Mouse (Mus musculus) liver, postnatal 0 days (tissue): ENCODE data around the gene Tsku. TPM values are rescaled to one million over a fixed set of nuclear protein-coding genes. Genes with fewer than 3 reads are reported as not detected.

ENCODE experiments used
- ATAC-seq: fragments of 200-750 bp; cut with Nextera tagmentation; 2 replicates; pipeline ENCODE4 v1.8.0; 2017; ENCODE audit warnings: mild to moderate bottlenecking, moderate library complexity
- DNase-seq: peaks from one replicate; pipeline ENCODE4 v3.0.0-alpha.2; 2016
- H3K27ac ChIP-seq: fragments of 300-500 bp; sonication (generic); 2 replicates; pipeline ENCODE4 v1.5.1; 2014; ENCODE audit warnings: antibody characterized with exemption, moderate library complexity, mild to moderate bottlenecking, low read depth
- H3K27me3 ChIP-seq: fragments of 300-500 bp; sonication (generic); 2 replicates; pipeline ENCODE4 v1.6.1; 2014; ENCODE audit warnings: low read length, control low read depth, mixed read lengths; ENCODE audit not compliant: insufficient read depth
- H3K36me3 ChIP-seq: fragments of 300-500 bp; sonication (generic); replicated peaks from 2 replicates; pipeline ENCODE4 v1.6.1; 2014; ENCODE audit warnings: mild to moderate bottlenecking, control low read depth, low read length, moderate library complexity, mixed read lengths; ENCODE audit not compliant: insufficient read depth
- H3K4me1 ChIP-seq: fragments of 300-500 bp; sonication (generic); 2 replicates; pipeline ENCODE4 v1.6.1; 2014; ENCODE audit warnings: antibody characterized with exemption, mild to moderate bottlenecking, control low read depth; ENCODE audit not compliant: insufficient read depth
- H3K4me2 ChIP-seq: fragments of 300-500 bp; sonication (generic); 2 replicates; pipeline ENCODE4 v1.6.1; 2014; ENCODE audit warnings: low read depth, mild to moderate bottlenecking, low read length, moderate library complexity, mixed read lengths
- H3K4me3 ChIP-seq: fragments of 300-500 bp; sonication (generic); 2 replicates; pipeline ENCODE4 v1.5.1; 2014; ENCODE audit warnings: low read depth, low read length
- H3K9ac ChIP-seq: fragments of 300-500 bp; sonication (generic); replicated peaks from 2 replicates; pipeline ENCODE4 v1.6.1; 2014; ENCODE audit warnings: mild to moderate bottlenecking, moderate library complexity
- H3K9me3 ChIP-seq: fragments of 300-500 bp; sonication (generic); 2 replicates; pipeline ENCODE4 v1.6.1; 2016; ENCODE audit warnings: mild to moderate bottlenecking, control low read depth, low read length, mixed read lengths
- CTCF ChIP-seq: sonication (generic); IDR thresholded peaks from 2 replicates; pipeline ENCODE4 v1.5.1; 2016; ENCODE audit warnings: antibody characterized with exemption, low read depth
- EP300 ChIP-seq: IDR thresholded peaks from 2 replicates; pipeline ENCODE4 v1.6.1; 2016; ENCODE audit warnings: antibody characterized with exemption, low read depth, mild to moderate bottlenecking
- WGBS: fragments of 180-500 bp; shearing (Covaris S2); extraction: QIAGEN DNeasy Blood & Tissue Kit; methylation state at CpG from one replicate; pipeline ENCODE4 v1.1.7; 2014; ENCODE audit not compliant: insufficient replicate concordance; 5-methylcytosine and 5-hydroxymethylcytosine counted together
- polyA plus RNA-seq: library from polyadenylated mRNA; unstranded; fragments of >200 nt; fragmentation: Nextera tagmentation; extraction: Ambion mirVana; gene quantifications from 2 replicates; pipeline ENCODE4 v1.2.1, GENCODE M21; 2015

Gene Tsku
- polyA plus RNA-seq, 1 experiment from 2014 or later = 18.9 TPM

GRCm38 (mm10) chr7:98369762-98370369, 8.7 kb upstream of the Tsku start:
- DNase-seq (no peak), ATAC-seq (no peak)
- H3K9ac ChIP-seq = no peak overlapping the region
- H3K27me3 ChIP-seq = no peaks in the 10 kb centered on the region
- no peak overlapping the region for H3K4me2 ChIP-seq
- TF ChIP-seq EP300 = no peak
- no peak for TF ChIP-seq CTCF
- WGBS = 65% methylated on average over 10 of the region's 10 CpGs
- H3K4me3 ChIP-seq = no peak overlapping the region
- no peaks in the 10 kb centered on the region for H3K9me3 ChIP-seq
- H3K36me3 ChIP-seq = no peaks in the 10 kb centered on the region
- H3K4me1 ChIP-seq = no peaks in the 10 kb centered on the region
- H3K27ac ChIP-seq = no peak overlapping the region

DNA sequence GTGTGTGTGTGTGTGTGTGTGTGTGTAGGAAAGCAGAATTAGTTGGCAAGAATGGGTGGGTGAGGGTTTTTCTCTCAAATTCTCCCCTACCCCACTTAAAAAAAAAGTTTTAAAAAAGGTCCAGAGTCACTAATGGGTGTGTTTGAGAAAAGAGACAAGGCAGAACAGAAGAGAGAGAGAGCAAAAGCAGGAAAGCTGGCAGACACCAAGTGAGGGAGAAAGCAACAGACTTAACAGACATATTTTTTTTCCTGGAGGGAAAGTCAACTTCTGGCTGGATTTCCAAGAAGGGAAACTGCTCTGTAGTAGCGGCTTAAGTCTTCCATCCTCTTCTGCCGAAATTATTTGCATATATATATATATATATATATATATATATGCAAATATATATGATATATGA, 534 bp upstream of the Tsku start:
- DNase-seq = no peak
- TF ChIP-seq CTCF = no peak
- TF ChIP-seq EP300 = no peak
- 23% methylated on average over 2 of the region's 2 CpGs for WGBS
- Histone ChIP-seq H3K9ac (peak overlapping the region; percentile 72; the same call in 1 of the 2 replicates), H3K36me3 (no peaks in the 10 kb centered on the region), H3K9me3 (peaks cover 3% of the 10 kb centered on the region; the same call in 1 of the 2 replicates), H3K4me2 (peak overlapping the region; percentile 86), H3K27ac (peak overlapping the region; percentile 88), H3K4me3 (peak overlapping the region; percentile 67; the same call in 1 of the 2 replicates), H3K4me1 (peaks cover 13% of the 10 kb centered on the region), H3K27me3 (peaks cover 14% of the 10 kb centered on the region)
- no peak for ATAC-seq

GRCm38 (mm10) chr7:98360621-98360990, 522 bp downstream of the Tsku start:
- peaks cover 14% of the 10 kb centered on the region for H3K27me3 ChIP-seq
- peak overlapping the region; percentile 86 for H3K4me2 ChIP-seq
- WGBS = 1% methylated on average over 20 of the region's 20 CpGs
- H3K4me1 ChIP-seq = peaks cover 20% of the 10 kb centered on the region
- H3K36me3 ChIP-seq = no peaks in the 10 kb centered on the region
- peak overlapping the region; percentile 88 for H3K27ac ChIP-seq
- peak; percentile 1 for ATAC-seq
- H3K4me3 ChIP-seq = peak overlapping the region; percentile 67
- peak overlapping the region; percentile 72 for H3K9ac ChIP-seq
- TF ChIP-seq CTCF (no peak), EP300 (no peak)
- no peak for DNase-seq
- peaks cover 3% of the 10 kb centered on the region; the same call in 1 of the 2 replicates for H3K9me3 ChIP-seq

- Histone ChIP-seq H3K9me3 (peaks cover 3% of the 10 kb centered on the region; the same call in 1 of the 2 replicates), H3K36me3 (no peaks in the 10 kb centered on the region), H3K4me2 (peak overlapping the region; percentile 86), H3K9ac (peak overlapping the region; percentile 72), H3K4me3 (peak overlapping the region; percentile 67), H3K4me1 (peaks cover 25% of the 10 kb centered on the region), H3K27me3 (peaks cover 14% of the 10 kb centered on the region), H3K27ac (peak overlapping the region; percentile 88)
- TF ChIP-seq CTCF (no peak), EP300 (no peak)
- DNase-seq (peak; percentile 67), ATAC-seq (peak; percentile 68)
- WGBS = 4% methylated on average over 33 of the region's 33 CpGs
Measured at GRCm38 (mm10) chr7:98359951-98360620, 1.0 kb downstream of the Tsku start.

GRCm38 (mm10) chr7:98358016-98358415, 3.1 kb downstream of the Tsku start:
- 47% methylated on average over 1 of the region's 1 CpGs for WGBS
- H3K4me2 ChIP-seq = no peak overlapping the region
- H3K9ac ChIP-seq = no peak overlapping the region
- H3K4me1 ChIP-seq = peaks cover 33% of the 10 kb centered on the region
- peaks cover 14% of the 10 kb centered on the region for H3K27me3 ChIP-seq
- TF ChIP-seq EP300 = no peak
- TF ChIP-seq CTCF = no peak
- no peaks in the 10 kb centered on the region for H3K9me3 ChIP-seq
- H3K36me3 ChIP-seq = no peaks in the 10 kb centered on the region
- ATAC-seq = no peak
- DNase-seq = no peak
- H3K27ac ChIP-seq = 0 out of 2 replicates have a peak overlapping the region, but pooled peaks have one; percentile 11
- H3K4me3 ChIP-seq = no peak overlapping the region

DNA sequence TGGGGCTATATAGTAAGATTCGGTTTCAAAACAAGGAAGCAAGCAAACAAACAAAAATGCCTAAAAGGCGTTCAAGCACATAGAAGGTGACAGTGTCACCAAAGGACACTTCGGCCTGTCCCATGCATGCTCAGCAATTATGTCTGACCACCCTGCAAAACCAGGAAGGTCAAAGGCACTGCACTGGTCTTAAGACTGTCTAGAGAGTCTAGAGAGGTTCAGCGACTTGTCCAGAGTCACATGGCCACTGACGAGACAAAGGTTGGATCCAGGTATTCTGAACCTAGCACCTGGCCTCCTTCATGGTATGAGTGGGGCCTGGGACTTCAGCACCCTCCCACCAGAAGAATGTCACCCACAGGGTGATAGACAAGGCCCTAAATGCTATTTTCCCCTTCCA, 3.8 kb downstream of the Tsku start:
- no peak overlapping the region for H3K4me3 ChIP-seq
- peaks cover 14% of the 10 kb centered on the region for H3K27me3 ChIP-seq
- H3K9ac ChIP-seq = no peak overlapping the region; the same call in 1 of the 2 replicates
- ATAC-seq (no peak), DNase-seq (no peak)
- H3K4me2 ChIP-seq = no peak overlapping the region
- peaks cover 33% of the 10 kb centered on the region for H3K4me1 ChIP-seq
- H3K36me3 ChIP-seq = 0 out of 2 replicates have a peak, but pooled peaks cover 2% of the 10 kb centered on the region
- no peaks in the 10 kb centered on the region for H3K9me3 ChIP-seq
- 76% methylated on average over 5 of the region's 5 CpGs for WGBS
- 0 out of 2 replicates have a peak overlapping the region, but pooled peaks have one; percentile 11 for H3K27ac ChIP-seq
- TF ChIP-seq CTCF (no peak), EP300 (no peak)
